Mouse (Mus musculus) MEL (cell line): Measurements from ENCODE around the gene Slc2a10.

Source experiments
- CHD1 ChIP-seq: IDR thresholded peaks from 2 replicates; pipeline ENCODE4 v1.6.1; 2012; ENCODE audit warnings: low read depth, mild to moderate bottlenecking, inconsistent platforms, low read length, improper control_type of control experiment
- CTCF ChIP-seq, 3 experiments: IDR thresholded peaks in 2 of 3; conservative IDR thresholded peaks in 1 of 3; 2 replicates each; pipeline ENCODE4 v1.5.1; 2011 to 2012; ENCODE audit warnings: low read length in 3 of 3, low read depth in 2 of 3, mild to moderate bottlenecking in 2 of 3, improper control_type of control experiment in 1 of 3, inconsistent platforms in 1 of 3, mixed read lengths in 1 of 3, moderate library complexity in 1 of 3; ENCODE audit not compliant: control insufficient read depth in 1 of 3, insufficient read depth in 1 of 3, poor library complexity in 1 of 3, severe bottlenecking in 1 of 3
- JUND ChIP-seq: IDR thresholded peaks from 2 replicates; pipeline ENCODE4 v1.6.1; 2011; ENCODE audit warnings: low read depth, mild to moderate bottlenecking, improper control_type of control experiment, low read length
- MAZ ChIP-seq: IDR thresholded peaks from 2 replicates; pipeline ENCODE4 v1.6.1; 2012; ENCODE audit warnings: low read depth, mild to moderate bottlenecking, inconsistent platforms, low read length, improper control_type of control experiment
- POLR2A ChIP-seq, 2 experiments: IDR thresholded peaks; 2 replicates each; pipeline ENCODE4 v1.6.1; 2011 to 2012; ENCODE audit warnings: low read length in 2 of 2, mild to moderate bottlenecking in 2 of 2, control low read depth in 1 of 2, improper control_type of control experiment in 1 of 2, low read depth in 1 of 2, moderate library complexity in 1 of 2; ENCODE audit not compliant: control insufficient read depth in 1 of 2, insufficient read depth in 1 of 2, poor library complexity in 1 of 2
- UBTF ChIP-seq: IDR thresholded peaks from 2 replicates; pipeline ENCODE4 v1.6.1; 2012; ENCODE audit warnings: low read depth, mild to moderate bottlenecking, inconsistent platforms, low read length, improper control_type of control experiment, moderate library complexity, borderline replicate concordance; ENCODE audit not compliant: insufficient read depth
- USF1 ChIP-seq: IDR thresholded peaks from 2 replicates; pipeline ENCODE4 v1.6.1; 2014; ENCODE audit warnings: low read depth, mild to moderate bottlenecking, inconsistent platforms, low read length, improper control_type of control experiment, moderate library complexity
- ZKSCAN1 ChIP-seq: IDR thresholded peaks from 2 replicates; pipeline ENCODE4 v1.6.1; 2012; ENCODE audit warnings: low read depth, mild to moderate bottlenecking, inconsistent platforms, low read length, improper control_type of control experiment, moderate library complexity

- TF ChIP-seq ZKSCAN1 (no peak), CHD1 (no peak), MAZ (no peak), USF1 (no peak), JUND (no peak), POLR2A (IDR thresholded peaks at IDR 0.05; ENCODE audit: control insufficient read depth in 1 of 2, insufficient read depth in 1 of 2, low read depth in 1 of 2, low read length in 2 of 2, poor library complexity in 1 of 2) (no peak), CTCF (IDR thresholded peaks at IDR 0.05 in 2 of 3, conservative IDR thresholded peaks at IDR 0.05 in 1 of 3; ENCODE audit: control insufficient read depth in 1 of 3, insufficient read depth in 1 of 3, low read depth in 2 of 3, low read length in 3 of 3, poor library complexity in 1 of 3, severe bottlenecking in 1 of 3) (no peak), UBTF (no peak)
These were observed 33.4 kb upstream of the Slc2a10 start for GRCm38 (mm10) chr2:165470167-165470566.
